Mouse (Mus musculus) stomach, postnatal 0 days (tissue): ENCODE measurements around the gene Ube2j1.

Experiments
- CTCF ChIP-seq: IDR thresholded peaks from 2 replicates; pipeline ENCODE4 v1.5.1; 2016; ENCODE audit warnings: antibody characterized with exemption, low read depth, mild to moderate bottlenecking, moderate library complexity
- EP300 ChIP-seq: optimal IDR thresholded peaks from 2 replicates; pipeline ENCODE3; 2016; ENCODE audit warnings: antibody characterized with exemption

DNA sequence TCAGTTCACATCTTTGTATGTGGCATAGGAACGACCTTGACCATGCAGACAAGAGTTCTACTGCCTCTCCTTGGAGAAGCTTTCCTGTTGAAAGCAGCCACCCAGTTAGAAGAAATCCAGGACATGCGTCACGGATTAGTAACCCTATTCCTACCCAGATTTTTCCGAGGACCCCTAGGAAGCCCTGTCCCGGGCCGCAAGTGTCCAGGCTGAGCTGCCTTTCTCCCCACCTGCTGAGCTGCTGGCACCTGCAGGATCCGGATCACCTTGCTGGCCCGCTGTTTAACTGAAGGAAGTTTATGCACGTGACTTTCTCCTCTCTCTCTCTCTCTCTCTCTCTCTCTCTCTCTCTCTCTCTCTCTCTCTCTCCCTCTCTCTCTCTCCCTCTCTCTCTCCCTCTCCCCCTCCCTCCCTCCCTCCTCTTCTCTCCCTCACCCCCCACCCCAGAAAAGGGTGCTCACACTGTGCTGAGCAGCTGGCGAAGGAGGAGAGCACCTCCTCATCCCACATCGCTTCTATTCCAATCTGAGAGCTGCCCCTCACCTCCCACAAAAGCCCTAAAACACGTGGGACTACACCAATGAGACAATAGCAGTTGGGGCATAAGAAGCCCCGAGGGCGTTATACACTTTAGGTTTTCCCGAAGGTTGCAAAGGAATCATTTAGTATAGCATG is 49.0 kb upstream of the Ube2j1 start:
- TF ChIP-seq CTCF (no peak), EP300 (no peak)
